Mouse (Mus musculus): Measurements from ENCODE around the gene Eif6.

- TF ChIP-seq CTCF (IDR thresholded peaks at IDR 0.05; ENCODE audit: insufficient read depth, low read length) (no peak), POLR2A (IDR thresholded peaks at IDR 0.05; ENCODE audit: borderline replicate concordance, extremely low read depth, low read depth, low read length) (no peak)
Measured at GRCm38 (mm10) chr2:155838961-155839360, 12.2 kb upstream of the Eif6 start.

Measured in lung, adult 2 months (tissue).